Mouse (Mus musculus) ZHBTc4 (cell line): Measurements from ENCODE around the gene Lpgat1.
A peak's percentile ranks its signal among the peaks of the same experiment; 100 is the strongest.

Experiments
- DNase-seq: peaks from one replicate; pipeline ENCODE4 v3.0.0-alpha.2; 2011; ENCODE audit warnings: low read depth, low spot score

The Lpgat1 gene

GRCm38 (mm10) chr1:191717601-191718498 is at the start of gene Lpgat1:
Gene Lpgat1 (plus strand): TSS chr1:191717834.
- peak; percentile 65 for DNase-seq

- DNase-seq, result no peak
These were observed 49.6 kb upstream of the Lpgat1 start for GRCm38 (mm10) chr1:191668030-191668429.

GRCm38 (mm10) chr1:191674071-191674470 is 43.6 kb upstream of the Lpgat1 start:
- no peak for DNase-seq

- DNase-seq, result no peak
These were observed 36.0 kb upstream of the Lpgat1 start for GRCm38 (mm10) chr1:191681633-191682032.

GRCm38 (mm10) chr1:191687531-191687930 is 30.1 kb upstream of the Lpgat1 start:
- no peak for DNase-seq

- DNase-seq, result no peak
These were observed 24.4 kb upstream of the Lpgat1 start for GRCm38 (mm10) chr1:191693231-191693630.

- peak; percentile 20 for DNase-seq
These were observed 19.3 kb upstream of the Lpgat1 start for GRCm38 (mm10) chr1:191698253-191698795.

- DNase-seq, result no peak
These were observed 13.1 kb upstream of the Lpgat1 start for GRCm38 (mm10) chr1:191704535-191704934.

- DNase-seq, result peak; percentile 25
These were observed 11.0 kb upstream of the Lpgat1 start for GRCm38 (mm10) chr1:191706541-191707078.

- no peak for DNase-seq
These were observed 7.8 kb upstream of the Lpgat1 start for GRCm38 (mm10) chr1:191709811-191710210.

- DNase-seq, result peak; percentile 36
These were observed 5.3 kb upstream of the Lpgat1 start for GRCm38 (mm10) chr1:191712224-191712838.

- DNase-seq, result no peak
These were observed 3.8 kb upstream of the Lpgat1 start for GRCm38 (mm10) chr1:191713813-191714212.

- DNase-seq, result no peak
These were observed 2.5 kb upstream of the Lpgat1 start for GRCm38 (mm10) chr1:191715150-191715549.

- peak; percentile 8 for DNase-seq
These were observed 493 bp upstream of the Lpgat1 start for GRCm38 (mm10) chr1:191717141-191717540.

GRCm38 (mm10) chr1:191718522-191719281 is 1.1 kb downstream of the Lpgat1 start:
- peak; percentile 65 for DNase-seq

- DNase-seq, result no peak
These were observed 1.7 kb downstream of the Lpgat1 start for GRCm38 (mm10) chr1:191719326-191719725.

- no peak for DNase-seq
These were observed 2.8 kb downstream of the Lpgat1 start for GRCm38 (mm10) chr1:191720419-191720818.

- no peak for DNase-seq
These were observed 5.1 kb downstream of the Lpgat1 start for GRCm38 (mm10) chr1:191722706-191723105.

GRCm38 (mm10) chr1:191723675-191724074 is 6.0 kb downstream of the Lpgat1 start:
- DNase-seq, result no peak

GRCm38 (mm10) chr1:191724385-191725061 is 6.9 kb downstream of the Lpgat1 start:
- DNase-seq, result no peak

- DNase-seq, result no peak
These were observed 15.0 kb downstream of the Lpgat1 start for GRCm38 (mm10) chr1:191732623-191733022.
